Mouse (Mus musculus): ENCODE measurements at regions not wholly inside any gene's neighbourhood (a gene's known extent, or its start where the extent isn't known, plus 50 kb on each side); places are given as distances from the start of the nearest gene placed in this dataset.

- no peak for DNase-seq (ENCODE audit: low read depth, low spot score)
These were observed 364.1 kb upstream of the Pik3r1 start for GRCm38 (mm10) chr13:102132154-102132553.

GRCm38 (mm10) chr13:102132696-102133095, 364.7 kb upstream of the Pik3r1 start:
- DNase-seq (ENCODE audit: low read depth, low spot score), result no peak

- DNase-seq (ENCODE audit: low read depth, low spot score), result no peak
These were observed 367.2 kb upstream of the Pik3r1 start for GRCm38 (mm10) chr13:102135210-102135609.

GRCm38 (mm10) chr13:102142986-102143385, 375.0 kb upstream of the Pik3r1 start:
- DNase-seq (ENCODE audit: low read depth, low spot score), result no peak

GRCm38 (mm10) chr13:102143848-102144247, 375.8 kb upstream of the Pik3r1 start:
- no peak for DNase-seq (ENCODE audit: low read depth, low spot score)

- DNase-seq (ENCODE audit: low read depth, low spot score), result no peak
These were observed 380.0 kb upstream of the Pik3r1 start for GRCm38 (mm10) chr13:102148039-102148438.

- no peak for DNase-seq (ENCODE audit: low read depth, low spot score)
These were observed 386.0 kb upstream of the Pik3r1 start for GRCm38 (mm10) chr13:102153785-102154608.

GRCm38 (mm10) chr13:102154609-102154899, 386.5 kb upstream of the Pik3r1 start:
- no peak for DNase-seq (ENCODE audit: low read depth, low spot score)

- DNase-seq (ENCODE audit: low read depth, low spot score), result no peak
These were observed 389.5 kb upstream of the Pik3r1 start for GRCm38 (mm10) chr13:102157369-102158130.

- no peak for DNase-seq (ENCODE audit: low read depth, low spot score)
These were observed 405.6 kb upstream of the Pik3r1 start for GRCm38 (mm10) chr13:102173382-102174234.

GRCm38 (mm10) chr13:102174431-102174830, 406.4 kb upstream of the Pik3r1 start:
- DNase-seq (ENCODE audit: low read depth, low spot score), result no peak

- no peak for DNase-seq (ENCODE audit: low read depth, low spot score)
These were observed 406.9 kb upstream of the Pik3r1 start for GRCm38 (mm10) chr13:102174896-102175295.

GRCm38 (mm10) chr13:102175406-102175805, 407.4 kb upstream of the Pik3r1 start:
- no peak for DNase-seq (ENCODE audit: low read depth, low spot score)

- no peak for DNase-seq (ENCODE audit: low read depth, low spot score)
These were observed 408.4 kb upstream of the Pik3r1 start for GRCm38 (mm10) chr13:102176456-102176855.

GRCm38 (mm10) chr13:102194716-102195115, 426.7 kb upstream of the Pik3r1 start:
- no peak for DNase-seq (ENCODE audit: low read depth, low spot score)

- no peak for DNase-seq (ENCODE audit: low read depth, low spot score)
These were observed 434.3 kb upstream of the Pik3r1 start for GRCm38 (mm10) chr13:102202301-102202700.

- no peak for DNase-seq (ENCODE audit: low read depth, low spot score)
These were observed 450.5 kb upstream of the Pik3r1 start for GRCm38 (mm10) chr13:102218486-102218885.

GRCm38 (mm10) chr13:102231048-102231447, 462.3 kb upstream of the Cd180 start:
- DNase-seq (ENCODE audit: low read depth, low spot score), result no peak

GRCm38 (mm10) chr13:102232291-102232936, 460.9 kb upstream of the Cd180 start:
- no peak for DNase-seq (ENCODE audit: low read depth, low spot score)

- no peak for DNase-seq (ENCODE audit: low read depth, low spot score)
These were observed 442.5 kb upstream of the Cd180 start for GRCm38 (mm10) chr13:102250884-102251283.

- no peak for DNase-seq (ENCODE audit: low read depth, low spot score)
These were observed 441.6 kb upstream of the Cd180 start for GRCm38 (mm10) chr13:102251709-102252108.
